Mouse (Mus musculus): ENCODE data around the gene Ccin.

DNA sequence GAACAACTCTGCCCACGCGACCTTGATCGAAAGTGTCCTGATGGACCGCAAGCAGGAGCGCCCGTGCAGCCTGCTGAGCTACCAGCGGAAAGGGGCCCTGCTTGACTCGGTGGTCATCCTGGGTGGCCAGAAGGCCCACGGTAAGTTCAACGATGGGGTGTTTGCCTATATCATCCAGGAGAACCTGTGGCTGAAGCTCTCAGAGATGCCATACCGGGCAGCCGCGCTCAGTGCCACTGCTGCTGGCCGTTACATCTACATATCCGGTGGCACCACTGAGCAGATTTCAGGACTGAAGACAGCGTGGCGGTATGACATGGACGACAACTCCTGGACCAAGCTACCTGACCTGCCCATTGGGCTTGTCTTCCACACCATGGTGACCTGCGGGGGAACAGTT lies 1.0 kb downstream of the Ccin start:
- no peak for TF ChIP-seq E2F4 (IDR thresholded peaks at IDR 0.05; ENCODE audit: borderline replicate concordance, low read depth, low read length)
- no peak for TF ChIP-seq USF2 (IDR thresholded peaks at IDR 0.05; ENCODE audit: borderline replicate concordance in 1 of 2, insufficient read depth in 1 of 2, low read depth in 1 of 2, low read length in 2 of 2)
- TF ChIP-seq ZC3H11A (IDR thresholded peaks at IDR 0.05; ENCODE audit: low read depth, low read length) = no peak
- no peak for TF ChIP-seq POLR2A (IDR thresholded peaks at IDR 0.05; ENCODE audit: control insufficient read depth in 1 of 2, insufficient read depth in 1 of 2, low read depth in 1 of 2, low read length in 2 of 2, poor library complexity in 1 of 2)
- no peak for TF ChIP-seq MAX (IDR thresholded peaks at IDR 0.05; ENCODE audit: low read length)
- no peak for TF ChIP-seq ZKSCAN1 (IDR thresholded peaks at IDR 0.05; ENCODE audit: low read depth, low read length)
- TF ChIP-seq SMC3 (IDR thresholded peaks at IDR 0.05; ENCODE audit: low read depth, low read length) = no peak
